In genomic region chr12:46988972-46989371, GRCm38 (mm10) we compare ENCODE assay signal across 27 mouse cellular contexts.
"Had no signal": no experiment of that assay in that cellular context is flagged by ENCODE, and none has a peak within 500 bp of the region (broad histone marks: within the 10 kb centered on the region; RNA-seq: fewer than 3 reads in every experiment).

No protein-coding gene starts in this region.

- H3K36me3 ChIP-seq: limb, embryonic 10.5 days; limb, embryonic 12.5 days; limb, embryonic 13.5 days; limb, embryonic 15.5 days; liver, embryonic 12.5 days; liver, embryonic 13.5 days; liver, embryonic 15.5 days; lung, embryonic 15.5 days; midbrain, embryonic 10.5 days; midbrain, embryonic 12.5 days; midbrain, embryonic 13.5 days; midbrain, embryonic 15.5 days had no signal

- H3K9ac ChIP-seq: limb, embryonic 12.5 days; limb, embryonic 13.5 days; limb, embryonic 15.5 days; liver, embryonic 12.5 days; liver, embryonic 13.5 days; liver, embryonic 14.5 days; liver, embryonic 15.5 days; liver, postnatal 0 days; lung, embryonic 14.5 days; lung, embryonic 15.5 days; midbrain, embryonic 12.5 days; midbrain, embryonic 13.5 days; midbrain, embryonic 15.5 days had no signal

- DNase-seq: left cerebral cortex, postnatal 4 days; liver; liver, embryonic 13.5 days; liver, postnatal 0 days; lung, adult 18-20 months; lung, adult 2 months; lung, embryonic 14.5 days; lung, postnatal 10 days; lung, postnatal 14 days; lung, postnatal 36 days; lung, postnatal 4 days; midbrain, embryonic 14.5 days had no signal

- H3K27me3 ChIP-seq: limb, embryonic 12.5 days; limb, embryonic 13.5 days; limb, embryonic 15.5 days; liver, embryonic 12.5 days; liver, embryonic 13.5 days; liver, embryonic 15.5 days; lung, embryonic 15.5 days; megakaryocyte, embryonic 14.5 days; midbrain, embryonic 12.5 days; midbrain, embryonic 13.5 days; midbrain, embryonic 15.5 days had no signal

- H3K9me3 ChIP-seq: limb, embryonic 10.5 days; limb, embryonic 12.5 days; limb, embryonic 13.5 days; limb, embryonic 15.5 days; liver, embryonic 12.5 days; liver, embryonic 13.5 days; liver, embryonic 15.5 days; lung, embryonic 15.5 days; megakaryocyte, embryonic 14.5 days; midbrain, embryonic 10.5 days; midbrain, embryonic 12.5 days; midbrain, embryonic 13.5 days; midbrain, embryonic 15.5 days had no signal

- H3K4me1 ChIP-seq: limb, embryonic 10.5 days; limb, embryonic 12.5 days; limb, embryonic 13.5 days; limb, embryonic 15.5 days; liver, embryonic 12.5 days; liver, embryonic 13.5 days; liver, embryonic 15.5 days; lung, embryonic 15.5 days; megakaryocyte, embryonic 14.5 days; midbrain, embryonic 10.5 days; midbrain, embryonic 12.5 days; midbrain, embryonic 13.5 days; midbrain, embryonic 15.5 days had no signal

- H3K27ac ChIP-seq: limb, embryonic 10.5 days; limb, embryonic 12.5 days; limb, embryonic 13.5 days; limb, embryonic 15.5 days; liver, embryonic 12.5 days; liver, embryonic 13.5 days; liver, embryonic 14.5 days; liver, embryonic 15.5 days; lung, embryonic 15.5 days; macrophage; midbrain, embryonic 10.5 days; midbrain, embryonic 12.5 days; midbrain, embryonic 13.5 days; midbrain, embryonic 15.5 days had no signal

- H3K4me3 ChIP-seq: limb, embryonic 10.5 days; limb, embryonic 12.5 days; limb, embryonic 13.5 days; limb, embryonic 15.5 days; liver, embryonic 12.5 days; liver, embryonic 13.5 days; liver, embryonic 15.5 days; lung, embryonic 15.5 days; megakaryocyte, embryonic 14.5 days; midbrain, embryonic 10.5 days; midbrain, embryonic 12.5 days; midbrain, embryonic 13.5 days; midbrain, embryonic 15.5 days; myocyte had no signal
